Mouse (Mus musculus): ENCODE measurements at regions not wholly inside any gene's neighbourhood (a gene's known extent, or its start where the extent isn't known, plus 50 kb on each side); places are given as distances from the start of the nearest gene placed in this dataset.

DNA sequence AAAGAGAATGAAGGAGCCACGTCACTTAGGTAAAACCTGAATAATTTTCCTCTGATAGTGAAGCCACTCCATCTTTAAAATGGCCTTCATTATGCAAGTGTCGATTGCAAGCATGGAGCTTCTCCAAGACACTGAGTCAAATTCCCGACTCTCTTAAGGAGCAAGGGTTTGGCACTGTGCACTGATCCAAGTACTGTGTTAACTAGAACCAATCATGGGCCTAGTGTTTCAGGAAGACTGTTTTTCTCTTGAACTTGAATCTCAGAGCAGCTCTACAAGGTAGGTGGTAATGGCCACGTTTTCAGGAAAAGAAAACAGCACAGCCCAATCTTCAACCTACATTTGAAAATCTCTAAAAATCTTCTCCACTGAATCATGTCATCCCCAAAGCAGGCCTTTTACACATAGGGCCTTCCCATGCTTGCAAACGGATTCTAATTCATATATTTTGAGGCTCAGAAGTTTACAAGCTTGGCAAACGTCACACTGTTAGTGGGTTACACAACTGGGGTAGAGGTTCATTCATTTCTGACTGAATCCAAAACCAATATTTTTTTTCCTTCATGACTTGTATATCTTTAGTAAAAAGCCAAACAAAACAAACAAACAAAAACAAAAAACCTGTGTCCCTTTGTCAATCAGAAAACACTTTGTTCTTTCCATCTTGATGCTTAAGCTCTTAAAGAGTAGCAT, 342.2 kb upstream of the Zfp462 start:
- no peak for DNase-seq (ENCODE audit: extremely low spot score, low spot score)

DNA sequence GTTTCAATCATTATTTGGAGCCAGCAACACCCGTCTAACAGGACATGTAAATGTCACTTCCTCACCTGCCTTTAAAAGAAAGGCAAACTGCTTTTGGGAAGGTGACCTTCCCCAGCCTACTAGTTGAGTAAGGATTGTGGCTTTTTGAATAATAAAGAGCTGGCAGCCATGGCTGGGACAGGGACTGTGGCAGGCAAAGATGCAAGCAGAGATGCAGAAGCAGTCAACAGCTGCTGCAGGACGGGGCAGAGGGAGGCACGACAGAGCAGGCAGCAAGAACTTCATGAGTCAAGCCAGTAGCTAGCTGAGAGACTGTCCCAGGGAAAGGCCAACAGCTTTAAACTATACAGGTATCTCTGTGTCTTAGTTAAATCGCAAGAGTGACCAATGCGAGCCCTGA, 334.7 kb upstream of the Zfp462 start:
- DNase-seq (ENCODE audit: extremely low spot score, low spot score): no peak

DNA sequence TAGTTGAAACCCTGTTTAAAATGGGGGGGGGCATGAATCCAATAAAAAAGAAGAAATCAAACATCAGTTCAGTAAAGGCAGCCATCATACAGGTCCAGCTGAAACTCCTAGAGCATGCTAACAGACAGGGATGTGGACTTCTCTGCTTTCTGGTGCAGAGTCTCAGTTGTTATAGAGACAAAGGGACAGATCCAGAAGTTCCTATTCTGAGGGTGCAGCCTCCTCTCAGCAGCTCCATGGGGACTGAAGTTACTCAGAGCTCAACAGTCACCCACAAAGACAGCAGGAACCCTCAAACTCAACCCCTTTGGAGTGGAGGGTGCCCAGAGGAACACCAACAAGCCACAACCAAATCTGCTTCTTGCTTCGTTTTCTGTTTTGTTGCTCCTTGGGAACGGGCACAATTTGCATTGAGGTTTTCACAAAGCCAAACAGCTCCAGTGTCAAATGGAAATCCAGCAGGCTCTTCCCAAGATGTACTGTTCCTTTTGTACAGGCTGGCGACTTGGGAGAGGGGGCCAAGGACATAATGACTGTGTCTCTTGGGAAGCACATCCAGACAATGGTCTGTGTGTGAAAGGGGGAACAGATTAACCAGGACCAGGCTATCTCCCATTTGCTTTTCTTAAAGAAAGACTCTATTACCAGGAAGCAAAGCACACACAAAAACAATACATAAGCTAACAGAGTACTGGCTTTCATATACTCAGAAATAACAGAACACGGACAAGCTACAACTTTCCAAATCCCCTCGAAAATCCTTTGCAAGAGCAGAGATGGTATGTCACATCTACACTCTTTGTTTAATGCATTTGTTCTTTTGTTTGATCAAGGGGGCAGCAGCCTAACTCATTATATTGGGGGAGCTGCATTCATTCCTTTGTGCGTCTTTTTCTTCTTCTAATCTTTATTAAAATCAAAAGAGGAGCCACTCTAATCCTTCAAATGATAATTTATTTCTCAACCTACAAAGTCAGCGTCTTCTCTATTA, 332.6 kb upstream of the Zfp462 start:
- DNase-seq (ENCODE audit: extremely low spot score, low spot score): peak; percentile 49

DNA sequence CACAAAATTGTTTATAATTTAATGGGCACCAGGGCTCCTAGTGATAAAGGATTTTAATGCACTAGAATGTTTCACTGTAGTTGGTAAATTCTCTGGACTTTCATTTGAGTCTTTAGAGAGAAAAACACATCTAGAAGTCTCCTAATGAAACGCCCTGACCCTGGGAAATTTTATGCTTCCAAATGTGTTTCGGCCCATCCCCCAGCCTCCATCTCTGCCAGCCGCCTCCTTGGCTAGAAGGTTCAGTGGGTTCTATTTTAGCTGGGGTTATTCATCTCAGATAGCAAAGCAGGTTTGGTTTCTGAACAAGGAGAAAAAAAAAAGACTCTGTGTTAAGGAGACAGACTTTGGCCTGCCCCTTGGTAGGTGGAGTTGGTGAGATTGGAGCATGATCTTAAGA, 331.8 kb upstream of the Zfp462 start:
- DNase-seq (ENCODE audit: extremely low spot score, low spot score): no peak

DNA sequence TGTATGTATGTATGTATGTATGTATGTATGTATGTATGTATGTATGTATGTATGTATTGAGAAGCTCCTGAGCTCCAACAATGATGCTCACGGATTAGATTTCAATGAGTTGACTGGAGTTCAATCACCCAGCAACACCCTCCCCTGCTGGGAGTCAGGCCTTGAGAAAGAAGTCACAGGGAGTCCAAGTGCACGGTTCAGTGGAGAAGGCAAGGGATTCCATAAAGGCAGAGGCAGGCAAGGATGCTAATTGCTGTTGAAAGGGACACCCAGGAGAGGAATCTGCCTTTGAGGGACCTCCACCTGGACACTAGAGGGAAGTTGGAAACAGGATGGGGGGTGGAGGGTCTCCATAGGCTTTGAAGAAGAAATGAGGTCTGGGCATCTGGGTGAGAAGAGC, 331.2 kb upstream of the Zfp462 start:
- no peak for DNase-seq (ENCODE audit: extremely low spot score, low spot score)

DNA sequence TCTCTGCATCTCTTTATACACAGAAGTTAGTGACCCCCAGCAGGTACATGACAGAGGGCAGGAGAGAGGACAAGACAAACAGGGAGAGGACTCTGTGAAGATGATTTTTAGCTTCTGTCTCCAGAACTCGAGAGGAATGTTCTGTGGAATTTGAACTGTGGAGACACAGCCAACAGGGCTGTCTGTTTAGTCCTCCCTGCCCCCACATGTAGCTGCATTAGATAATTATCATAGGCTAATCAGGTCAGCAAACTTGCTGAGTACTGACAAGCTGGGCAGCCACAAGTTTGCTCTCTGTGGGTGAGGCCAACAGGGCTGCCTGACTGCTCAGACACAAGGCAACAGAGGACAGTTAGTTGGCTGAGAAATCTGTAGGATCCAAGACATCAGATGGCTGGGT, 329.0 kb upstream of the Zfp462 start:
- no peak for DNase-seq (ENCODE audit: extremely low spot score, low spot score)

DNA sequence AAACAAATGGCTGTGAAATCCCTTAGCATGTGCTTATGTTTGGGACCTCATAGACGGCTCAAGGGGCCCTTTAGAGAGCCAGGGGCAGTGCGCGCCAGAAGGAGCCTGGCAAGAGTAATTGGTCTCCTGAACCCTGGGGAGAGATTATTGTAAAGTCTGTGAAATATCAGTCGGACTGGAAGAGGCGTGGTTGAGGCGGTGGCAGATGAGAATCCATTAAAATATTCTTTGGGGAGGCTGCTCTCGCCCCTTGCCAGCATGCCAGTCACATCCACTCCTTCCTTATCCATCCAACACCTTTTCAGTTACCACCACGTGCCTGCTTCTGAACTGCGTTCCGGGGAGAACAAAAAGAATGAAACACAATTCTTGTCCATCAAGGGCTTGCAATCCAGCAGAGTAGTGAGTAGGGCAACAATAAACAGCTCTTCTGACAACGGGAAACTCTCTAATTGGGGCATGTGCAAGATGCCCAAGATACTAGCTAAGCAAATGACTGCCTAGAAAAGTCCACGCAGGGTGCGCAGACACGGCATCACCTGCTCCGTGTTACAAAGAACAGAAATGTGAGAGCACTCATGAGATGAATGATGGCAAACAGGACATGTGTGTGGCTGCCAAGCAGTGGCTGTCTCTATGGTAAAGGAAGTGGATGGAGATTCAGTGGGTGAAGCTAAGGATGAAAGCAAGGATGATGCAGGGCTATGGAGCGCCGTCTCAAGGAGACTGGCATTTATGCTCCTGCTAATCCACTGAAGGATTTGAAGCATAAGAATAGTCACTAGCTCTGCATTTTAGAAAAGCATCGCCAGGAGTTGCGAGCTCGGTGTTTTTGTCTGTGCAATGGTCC, 320.6 kb upstream of the Zfp462 start:
- DNase-seq (ENCODE audit: extremely low spot score, low spot score): no peak

DNA sequence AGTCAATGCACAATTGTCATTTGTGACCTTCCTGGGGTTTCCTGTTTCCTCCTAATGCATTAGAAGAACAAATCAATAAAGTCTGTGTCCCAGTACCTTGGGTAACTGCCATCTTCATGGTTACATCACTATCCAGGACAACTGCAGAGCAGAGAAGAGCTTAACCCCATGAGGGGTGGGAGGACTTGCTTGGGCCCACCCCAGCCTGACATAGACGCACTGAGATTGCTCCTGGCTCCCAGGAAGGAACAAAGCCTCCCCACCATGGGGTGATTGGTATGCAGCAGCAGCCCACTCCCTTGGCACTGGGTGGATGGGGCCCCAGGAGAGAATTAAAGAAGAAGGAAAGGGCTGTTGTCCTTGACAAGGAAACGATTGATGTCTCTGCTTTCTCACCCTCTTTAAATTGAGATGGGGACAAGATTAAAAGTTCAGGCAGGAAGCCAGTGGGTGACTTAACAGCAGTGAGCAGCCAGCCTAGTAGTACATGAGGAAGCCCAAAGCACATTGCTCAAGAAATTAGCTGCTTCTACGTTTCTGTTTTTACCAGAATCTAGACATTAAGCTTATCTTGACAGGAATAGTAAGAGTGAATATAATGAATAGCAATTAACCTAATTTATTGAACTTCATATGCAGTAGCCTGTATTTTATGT, 307.7 kb upstream of the Zfp462 start:
- no peak for DNase-seq (ENCODE audit: extremely low spot score, low spot score)

DNA sequence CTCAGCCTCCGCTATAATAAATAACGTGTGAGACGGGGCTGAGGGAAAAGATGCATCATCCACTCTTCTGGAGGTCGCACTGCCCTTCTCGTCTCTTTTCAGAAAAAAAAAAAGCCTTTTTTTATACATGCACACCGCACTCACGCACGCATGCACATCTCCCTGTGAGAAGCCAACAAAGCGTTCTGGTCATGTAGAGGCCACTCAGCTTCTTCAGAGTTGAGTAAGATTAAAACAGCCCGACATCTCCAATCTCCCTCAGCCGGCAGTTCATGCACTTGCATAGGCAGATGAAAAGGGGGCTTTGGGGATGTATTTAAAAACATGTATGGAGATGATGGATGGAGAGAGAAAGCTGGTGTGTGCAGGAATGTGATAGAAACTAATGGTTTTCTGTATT, 298.8 kb upstream of the Zfp462 start:
- no peak for DNase-seq (ENCODE audit: extremely low spot score, low spot score)

DNA sequence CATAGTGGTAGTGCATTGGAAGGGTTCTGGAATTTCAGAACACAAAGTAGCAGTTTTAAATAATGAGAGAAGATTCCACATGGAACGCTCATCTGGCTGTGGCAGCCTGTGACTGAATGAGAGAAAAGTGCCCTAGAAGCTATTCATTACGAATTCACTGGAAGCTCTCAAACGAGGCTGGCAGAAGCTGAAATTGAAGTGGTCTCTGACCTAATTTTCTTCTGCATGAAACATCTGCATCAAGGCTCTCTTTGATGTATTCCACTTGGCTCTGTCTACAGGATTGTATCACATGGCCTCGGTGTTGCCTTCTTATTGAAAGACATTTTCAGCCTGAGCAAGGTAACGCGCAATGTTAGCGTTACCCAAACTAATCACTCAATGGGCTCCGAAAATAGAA, 298.4 kb upstream of the Zfp462 start:
- DNase-seq (ENCODE audit: extremely low spot score, low spot score): no peak

DNA sequence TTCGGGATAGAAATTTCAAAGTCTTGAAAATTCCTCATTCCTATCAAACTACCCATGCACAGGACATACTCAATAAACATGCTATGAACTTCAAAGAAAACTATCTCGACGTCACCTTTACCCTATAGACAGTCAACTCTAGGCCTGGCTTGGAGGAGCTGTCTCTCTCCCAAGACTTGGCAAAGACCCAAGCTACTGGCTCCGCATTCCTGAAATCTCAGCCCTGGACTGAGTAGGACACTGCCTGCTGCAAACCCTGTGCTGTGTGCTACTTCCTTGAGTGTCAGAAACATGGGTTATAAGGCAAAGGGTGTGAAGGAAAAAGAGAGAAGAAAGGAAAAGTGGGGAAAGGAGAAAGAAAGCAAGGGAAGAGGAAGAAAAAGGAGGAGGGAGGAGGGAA, 296.6 kb upstream of the Zfp462 start:
- DNase-seq (ENCODE audit: extremely low spot score, low spot score): peak; percentile 9

DNA sequence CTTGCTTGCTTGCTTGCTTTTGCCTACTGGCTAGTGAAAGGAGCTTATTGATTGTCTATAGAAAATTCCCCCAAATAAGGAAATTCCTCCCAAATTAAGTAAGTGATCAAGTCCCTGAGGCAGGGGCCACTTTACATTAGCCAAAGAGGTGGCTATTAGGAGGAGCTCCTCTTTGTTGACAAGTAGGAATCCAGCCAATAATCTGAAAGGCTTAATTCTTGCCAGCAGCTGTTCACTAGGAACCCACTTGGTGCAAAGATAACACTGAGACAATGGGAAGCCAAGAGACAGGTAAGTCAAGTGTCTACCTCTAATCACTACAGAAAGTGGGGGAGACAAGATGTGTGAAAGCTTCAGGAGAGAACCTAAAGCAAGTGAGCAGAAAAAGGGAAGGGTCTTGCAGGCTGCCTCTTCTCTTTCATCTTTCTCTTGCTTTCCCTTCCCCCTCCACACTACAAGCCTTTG, 293.2 kb upstream of the Zfp462 start:
- DNase-seq (ENCODE audit: extremely low spot score, low spot score): no peak

DNA sequence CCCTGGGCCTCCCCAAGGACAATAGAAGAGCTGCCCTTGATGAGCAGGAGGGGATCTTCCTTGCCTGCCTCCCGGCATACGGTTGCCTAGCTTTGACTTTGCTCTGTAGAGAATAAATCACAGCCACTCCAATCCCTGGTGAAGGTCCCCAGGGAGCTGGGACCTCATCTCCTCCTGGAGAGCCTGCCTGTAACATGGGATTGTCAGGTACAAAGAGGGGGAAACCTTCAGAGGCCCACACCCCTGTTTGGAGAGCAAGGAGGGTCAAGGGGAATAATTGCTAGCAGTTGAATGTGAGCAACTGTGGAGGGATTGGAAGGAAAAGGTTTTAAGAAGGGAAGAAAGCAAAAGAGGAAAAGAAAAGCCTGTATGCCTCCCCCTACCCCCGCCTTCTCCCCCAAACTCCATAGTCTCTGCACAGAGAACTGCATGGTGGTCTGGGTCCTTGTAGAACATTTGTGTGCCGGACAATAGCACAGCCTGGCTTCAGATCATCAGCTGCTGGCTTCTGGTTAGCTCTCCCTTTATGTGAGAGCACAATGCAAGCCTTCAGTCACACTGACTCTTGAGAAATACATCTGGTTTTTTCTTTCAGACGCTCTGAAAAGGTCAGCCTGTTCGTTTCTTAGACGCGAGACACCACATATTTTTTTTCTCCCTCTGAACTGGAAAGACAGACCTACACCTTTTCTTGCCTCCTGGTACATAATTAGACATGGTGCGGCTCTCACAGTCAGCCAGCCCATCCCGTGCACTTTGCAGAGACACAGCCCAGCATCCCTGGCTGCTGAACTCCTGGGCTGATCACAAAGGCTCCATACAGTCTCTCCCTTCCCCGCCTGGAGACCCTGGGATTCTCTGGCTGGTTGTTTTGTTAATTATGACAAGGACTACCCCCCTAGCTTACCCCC, 292.5 kb upstream of the Zfp462 start:
- DNase-seq (ENCODE audit: extremely low spot score, low spot score): peak; percentile 61

DNA sequence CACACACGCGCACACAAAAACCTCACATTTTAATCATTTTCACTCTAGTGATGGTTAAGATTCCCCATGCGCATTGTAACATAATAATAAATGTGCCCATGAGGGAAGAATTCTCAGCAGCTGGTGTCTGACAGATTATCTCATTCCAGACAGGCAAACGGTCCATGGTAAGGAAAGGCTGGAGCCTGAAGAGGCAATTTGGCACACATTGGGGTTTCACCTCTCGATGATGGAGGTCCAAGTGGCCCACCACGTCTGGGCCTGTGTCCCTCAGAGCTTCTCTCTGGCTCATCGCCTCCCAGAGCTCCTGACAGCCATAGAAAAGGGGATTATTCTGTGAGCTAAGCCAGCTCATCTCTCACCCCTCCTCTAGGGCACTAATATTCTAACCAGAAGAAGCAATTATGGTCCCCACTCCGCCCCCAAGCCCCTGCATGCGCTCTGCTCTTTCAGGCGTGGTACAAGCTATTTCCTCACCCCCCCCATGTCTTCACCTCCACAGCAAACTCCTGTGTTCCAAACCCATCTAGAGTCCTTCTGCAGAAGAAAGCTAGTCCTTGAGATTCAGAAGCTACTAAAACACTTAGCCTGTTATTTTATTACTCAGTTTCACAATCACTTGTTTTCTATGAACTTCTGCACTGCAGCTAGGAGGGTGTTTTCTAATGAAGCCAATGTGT, 291.6 kb upstream of the Zfp462 start:
- DNase-seq (ENCODE audit: extremely low spot score, low spot score): no peak
